Comparison of ENCODE assay signal across 9 mouse cellular contexts in genomic region chr5:134650926-134651325, GRCm38 (mm10). TPM values are rescaled to one million over a fixed set of nuclear protein-coding genes. Genes with fewer than 3 reads are reported as not detected.
A peak's percentile ranks its signal among the peaks of the same experiment; 100 is the strongest.
DNase-seq lines count a peak whose midpoint lies in the region; ATAC-seq and TF ChIP-seq lines count a peak whose summit lies in the region.
"Had no signal": no experiment of that assay in that cellular context is flagged by ENCODE, and none has a peak within 500 bp of the region (broad histone marks: within the 10 kb centered on the region; RNA-seq: fewer than 3 reads in every experiment).

No protein-coding gene starts in this region.

- no peaks in the 10 kb centered on the region for H3K9me3 ChIP-seq in hindbrain, embryonic 10.5 days
- H3K9me3 ChIP-seq in hindbrain, embryonic 12.5 days (replicated peaks) = no peaks in the 10 kb centered on the region; the same call in 1 of the 2 replicates
- no peaks in the 10 kb centered on the region for H3K9me3 ChIP-seq in ES-Bruce4 (replicated peaks; ENCODE audit: control insufficient read depth, insufficient read depth, low read length, poor library complexity, severe bottlenecking)
- H3K9me3 ChIP-seq in liver, embryonic 13.5 days (replicated peaks) = no peaks in the 10 kb centered on the region
- H3K9me3 ChIP-seq: limb, embryonic 13.5 days had no signal

- H3K4me2 ChIP-seq in hindbrain, embryonic 12.5 days (replicated peaks) = no peak overlapping the region
- no peak overlapping the region for H3K4me2 ChIP-seq in liver, embryonic 13.5 days
- H3K4me2 ChIP-seq: limb, embryonic 13.5 days had no signal

- no peak for ATAC-seq in hindbrain, embryonic 12.5 days (ENCODE audit: low FRiP score)
- no peak for ATAC-seq in liver, embryonic 13.5 days (ENCODE audit: low read depth)

- H3K27ac ChIP-seq in hindbrain, embryonic 10.5 days = no peak overlapping the region
- H3K27ac ChIP-seq in hindbrain, embryonic 12.5 days = no peak overlapping the region
- H3K27ac ChIP-seq in ES-Bruce4 (ENCODE audit: insufficient read depth, low read length) = no peak overlapping the region
- H3K27ac ChIP-seq in cortical plate, adult 2 months (ENCODE audit: insufficient read depth, low read length) = no peak overlapping the region
- no peak overlapping the region for H3K27ac ChIP-seq in liver, embryonic 13.5 days

- DNase-seq in hindbrain, embryonic 10.5 days (ENCODE audit: low spot score) = peak; percentile 40
- DNase-seq in 3T3-L1 (ENCODE audit: low read depth, low spot score) = peak; percentile 69
- DNase-seq in liver, embryonic 13.5 days = peak; percentile 56
- peak; percentile 31 to 63 for DNase-seq in spleen, postnatal 14 days (ENCODE audit: low spot score in 2 of 2)
- DNase-seq in frontal cortex, postnatal 10 days (ENCODE audit: low spot score in 2 of 2) = no peak

- TF ChIP-seq CTCF in ES-Bruce4 (IDR thresholded peaks at IDR 0.05; ENCODE audit: low read depth, low read length) = peak; percentile 83
- 0 out of 2 replicates have a peak, but pooled peaks have one; percentile 28 for TF ChIP-seq CTCF in cortical plate, adult 2 months (IDR thresholded peaks at IDR 0.05; ENCODE audit: extremely low read depth, insufficient read depth, low read length)

- H3K36me3 ChIP-seq in hindbrain, embryonic 10.5 days = no peaks in the 10 kb centered on the region
- H3K36me3 ChIP-seq in hindbrain, embryonic 12.5 days = peaks cover 1% of the 10 kb centered on the region; the same call in 1 of the 2 replicates
- H3K36me3 ChIP-seq in ES-Bruce4 (ENCODE audit: control insufficient read depth, insufficient read depth, low read length, poor library complexity, severe bottlenecking) = no peaks in the 10 kb centered on the region
- no peaks in the 10 kb centered on the region for H3K36me3 ChIP-seq in liver, embryonic 13.5 days
- H3K36me3 ChIP-seq: limb, embryonic 13.5 days had no signal

- WGBS in hindbrain, embryonic 10.5 days = 49% methylated on average over 5 of the region's 5 CpGs
- 50% methylated on average over 5 of the region's 5 CpGs for WGBS in hindbrain, embryonic 12.5 days
- WGBS in liver, embryonic 13.5 days (ENCODE audit: insufficient replicate concordance) = 25% methylated on average over 4 of the region's 5 CpGs

- TF ChIP-seq EP300 in ES-Bruce4 (IDR thresholded peaks at IDR 0.05; ENCODE audit: insufficient read depth, low read depth, low read length) = no peak

- no peaks in the 10 kb centered on the region for H3K4me1 ChIP-seq in hindbrain, embryonic 10.5 days (replicated peaks)
- H3K4me1 ChIP-seq in hindbrain, embryonic 12.5 days = no peaks in the 10 kb centered on the region
- H3K4me1 ChIP-seq in ES-Bruce4 (ENCODE audit: control insufficient read depth, insufficient read depth, low read length) = no peaks in the 10 kb centered on the region
- no peaks in the 10 kb centered on the region for H3K4me1 ChIP-seq in cortical plate, adult 2 months (ENCODE audit: control insufficient read depth, insufficient read depth, low read length)
- peaks cover 4% of the 10 kb centered on the region; the same call in 1 of the 2 replicates for H3K4me1 ChIP-seq in liver, embryonic 13.5 days (replicated peaks)

- no peak overlapping the region for H3K9ac ChIP-seq in hindbrain, embryonic 12.5 days
- H3K9ac ChIP-seq in ES-Bruce4 (ENCODE audit: low read depth, poor library complexity, severe bottlenecking) = no peak overlapping the region
- no peak overlapping the region for H3K9ac ChIP-seq in liver, embryonic 13.5 days
- H3K9ac ChIP-seq: limb, embryonic 13.5 days had no signal

- no peak for TF ChIP-seq POLR2A in ES-Bruce4 (IDR thresholded peaks at IDR 0.05; ENCODE audit: insufficient read depth, low read length)
- no peak for TF ChIP-seq POLR2A in cortical plate, adult 2 months (IDR thresholded peaks at IDR 0.05; ENCODE audit: extremely low read depth, insufficient read depth, low read length)

- H3K4me3 ChIP-seq in hindbrain, embryonic 10.5 days = no peak overlapping the region
- no peak overlapping the region for H3K4me3 ChIP-seq in hindbrain, embryonic 12.5 days
- no peak overlapping the region for H3K4me3 ChIP-seq in ES-Bruce4 (ENCODE audit: low read depth, low read length)
- H3K4me3 ChIP-seq in cortical plate, adult 2 months (ENCODE audit: insufficient read depth, low read length) = no peak overlapping the region
- no peak overlapping the region for H3K4me3 ChIP-seq in liver, embryonic 13.5 days (replicated peaks)
- H3K4me3 ChIP-seq: limb, embryonic 13.5 days had no signal

- H3K27me3 ChIP-seq in hindbrain, embryonic 10.5 days (ENCODE audit: insufficient read depth, poor library complexity, severe bottlenecking) = no peaks in the 10 kb centered on the region
- no peaks in the 10 kb centered on the region for H3K27me3 ChIP-seq in hindbrain, embryonic 12.5 days
- H3K27me3 ChIP-seq in ES-Bruce4 (ENCODE audit: control insufficient read depth, insufficient read depth, low read length, poor library complexity, severe bottlenecking) = no peaks in the 10 kb centered on the region
- no peaks in the 10 kb centered on the region for H3K27me3 ChIP-seq in liver, embryonic 13.5 days
- H3K27me3 ChIP-seq: limb, embryonic 13.5 days had no signal

RNA-seq across cellular contexts. Expression of gene Eif4h, which starts 11.6 kb away (rescaled TPM):
- 502 and 539 TPM in 2 replicates for polyA plus RNA-seq in hindbrain, embryonic 10.5 days (2016; fragmentation: Nextera tagmentation; extraction: Ambion mirVana)
- polyA plus RNA-seq in hindbrain, embryonic 12.5 days (2016; fragmentation: Nextera tagmentation; extraction: Ambion mirVana) = 397 and 418 TPM in 2 replicates
- polyA plus RNA-seq in ES-Bruce4 (2011; ENCODE audit: insufficient read depth, insufficient read length, low read depth, missing spikeins) = 304 and 309 TPM in 2 replicates
- 360 and 369 TPM in 2 replicates for polyA plus RNA-seq in cortical plate, adult 2 months (2012; rRNA removed)
- 229 and 233 TPM in 2 replicates for polyA plus RNA-seq in liver, embryonic 13.5 days (2015; fragmentation: Nextera tagmentation; extraction: Ambion mirVana)

RNA-seq across cellular contexts. Expression of gene Lat2, which starts 36.1 kb away (rescaled TPM):
- polyA plus RNA-seq in hindbrain, embryonic 10.5 days (2016; fragmentation: Nextera tagmentation; extraction: Ambion mirVana) = 4.3 and 4.7 TPM in 2 replicates
- polyA plus RNA-seq in hindbrain, embryonic 12.5 days (2016; fragmentation: Nextera tagmentation; extraction: Ambion mirVana) = 3.4 and 5.2 TPM in 2 replicates
- 2.2 and 2.6 TPM in 2 replicates for polyA plus RNA-seq in ES-Bruce4 (2011; ENCODE audit: insufficient read depth, insufficient read length, low read depth, missing spikeins)
- polyA plus RNA-seq in cortical plate, adult 2 months (2012; rRNA removed) = 4.9 and 5.4 TPM in 2 replicates
- 1.6 TPM in 2 replicates for polyA plus RNA-seq in liver, embryonic 13.5 days (2015; fragmentation: Nextera tagmentation; extraction: Ambion mirVana)

RNA-seq across cellular contexts. Expression of gene Limk1, which starts 37.5 kb away (rescaled TPM):
- polyA plus RNA-seq in hindbrain, embryonic 10.5 days (2016; fragmentation: Nextera tagmentation; extraction: Ambion mirVana) = 8.6 and 16.3 TPM in 2 replicates
- polyA plus RNA-seq in hindbrain, embryonic 12.5 days (2016; fragmentation: Nextera tagmentation; extraction: Ambion mirVana) = 19.5 and 20.9 TPM in 2 replicates
- 17.9 and 19.1 TPM in 2 replicates for polyA plus RNA-seq in ES-Bruce4 (2011; ENCODE audit: insufficient read depth, insufficient read length, low read depth, missing spikeins)
- 49.9 and 53.1 TPM in 2 replicates for polyA plus RNA-seq in cortical plate, adult 2 months (2012; rRNA removed)
- 0.75 and 0.98 TPM in 2 replicates for polyA plus RNA-seq in liver, embryonic 13.5 days (2015; fragmentation: Nextera tagmentation; extraction: Ambion mirVana)

Comparison
In these comparisons a context has a peak if more than half of its experiments do, and no peak if none do; other contexts are left out.
1. DNase-seq: peak in hindbrain, embryonic 10.5 days (single experiment), 3T3-L1 (single experiment), liver, embryonic 13.5 days (single experiment) and spleen, postnatal 14 days (2 of 2); none in frontal cortex, postnatal 10 days (0 of 2).